Mouse (Mus musculus) midbrain, embryonic 13.5 days (tissue): Measurements from ENCODE around the gene Mucl1. TPM values are rescaled to one million over a fixed set of nuclear protein-coding genes. Genes with fewer than 3 reads are reported as not detected.
"Not testable (repeated sequence)": the region's sequence is repeated elsewhere in the genome, so short reads cannot be mapped to it uniquely, and the experiment has no call there.

ENCODE experiments used
- ATAC-seq: fragments of 200-750 bp; cut with Nextera tagmentation; 2 replicates; pipeline ENCODE4 v1.8.0; 2017; ENCODE audit warnings: mild to moderate bottlenecking, moderate TSS enrichment, moderate library complexity
- H3K27ac ChIP-seq: fragments of 300-500 bp; sonication (generic); 2 replicates; pipeline ENCODE4 v1.5.1; 2015; ENCODE audit warnings: inconsistent platforms, mild to moderate bottlenecking, moderate library complexity
- H3K27me3 ChIP-seq: fragments of 300-500 bp; sonication (generic); 2 replicates; pipeline ENCODE4 v1.6.1; 2015; ENCODE audit warnings: mild to moderate bottlenecking, inconsistent platforms
- H3K36me3 ChIP-seq: fragments of 300-500 bp; sonication (generic); 2 replicates; pipeline ENCODE4 v1.6.1; 2015; ENCODE audit warnings: mild to moderate bottlenecking, inconsistent platforms
- H3K4me1 ChIP-seq: fragments of 300-500 bp; sonication (generic); replicated peaks from 2 replicates; pipeline ENCODE4 v1.6.1; 2015; ENCODE audit warnings: inconsistent platforms
- H3K4me2 ChIP-seq: fragments of 300-500 bp; sonication (generic); replicated peaks from 2 replicates; pipeline ENCODE4 v1.6.1; 2015; ENCODE audit warnings: moderate library complexity, mild to moderate bottlenecking, inconsistent platforms
- H3K4me3 ChIP-seq: fragments of 300-500 bp; sonication (generic); replicated peaks from 2 replicates; pipeline ENCODE4 v1.5.1; 2015; ENCODE audit warnings: mild to moderate bottlenecking, inconsistent platforms
- H3K9ac ChIP-seq: fragments of 300-500 bp; sonication (generic); replicated peaks from 2 replicates; pipeline ENCODE4 v1.6.1; 2015; ENCODE audit warnings: mild to moderate bottlenecking, inconsistent platforms
- H3K9me3 ChIP-seq: fragments of 300-500 bp; sonication (generic); 2 replicates; pipeline ENCODE4 v1.6.1; 2016; ENCODE audit warnings: mild to moderate bottlenecking, inconsistent platforms
- WGBS: fragments of 180-500 bp; shearing (Covaris S2); methylation state at CpG from one replicate; pipeline ENCODE4 v1.1.7; 2015; 5-methylcytosine and 5-hydroxymethylcytosine counted together
- polyA plus RNA-seq: library from polyadenylated mRNA; unstranded; fragments of >200 nt; fragmentation: Nextera tagmentation; extraction: Ambion mirVana; gene quantifications from 2 replicates; pipeline ENCODE4 v1.2.1, GENCODE M21; 2015

The Mucl1 gene
- polyA plus RNA-seq = not detected in 2 replicates

- Histone ChIP-seq H3K4me1 (no peaks in the 10 kb centered on the region), H3K9ac (no peak within 1 kb of the TSS), H3K4me3 (no peak within 1 kb of the TSS), H3K4me2 (no peak within 1 kb of the TSS), H3K36me3 (no peaks in the 10 kb centered on the region), H3K9me3 (no peaks in the 10 kb centered on the region), H3K27ac (no peak within 1 kb of the TSS), H3K27me3 (no peaks in the 10 kb centered on the region)
- WGBS = 85% methylated on average over 2 of the region's 2 CpGs
- no peak for ATAC-seq
These were observed at the start of gene Mucl1 for GRCm38 (mm10) chr15:103755369-103755768. Mucl1 (minus strand) TSS chr15:103755469.

- ATAC-seq, H3K27me3 ChIP-seq, H3K4me1 ChIP-seq, H3K9me3 ChIP-seq, H3K27ac ChIP-seq, H3K4me3 ChIP-seq, H3K4me2 ChIP-seq, H3K9ac ChIP-seq, H3K36me3 ChIP-seq: not testable (repeated sequence)
- WGBS = 7% methylated on average over 5 of the region's 5 CpGs
These were observed 11.6 kb upstream of the Mucl1 start for GRCm38 (mm10) chr15:103766836-103767235.

DNA sequence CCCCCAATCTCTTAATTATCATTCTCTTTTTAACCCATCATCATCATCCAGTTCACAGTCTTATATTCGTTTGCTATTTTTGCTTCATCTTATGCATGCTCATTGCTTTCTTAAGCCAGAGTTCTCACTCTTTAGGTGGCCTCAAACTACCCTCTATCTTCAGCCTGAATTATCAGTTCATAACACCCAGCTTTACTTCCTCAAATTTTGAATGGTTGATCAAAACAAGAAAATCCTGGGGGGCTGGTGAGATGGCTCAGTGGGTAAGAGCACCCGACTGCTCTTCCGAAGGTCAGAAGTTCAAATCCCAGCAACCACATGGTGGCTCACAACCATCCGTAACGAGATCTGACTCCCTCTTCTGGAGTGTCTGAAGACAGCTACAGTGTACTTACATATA, 38.4 kb downstream of the Mucl1 start:
- not testable (repeated sequence) for H3K27me3 ChIP-seq, H3K36me3 ChIP-seq, H3K27ac ChIP-seq, H3K4me3 ChIP-seq, H3K9ac ChIP-seq, ATAC-seq, H3K9me3 ChIP-seq, H3K4me1 ChIP-seq, H3K4me2 ChIP-seq
- 83% methylated on average over 5 of the region's 5 CpGs for WGBS

Other genes starting within 250 kb of the Mucl1 start
- 84.8 and 86.8 TPM in 2 replicates for gene Ppp1r1a, start 217.5 kb downstream of the Mucl1 start, polyA plus RNA-seq
- not detected in 2 replicates for gene Glycam1, start 190.4 kb downstream of the Mucl1 start, polyA plus RNA-seq
- gene Mucl2, start 143.8 kb upstream of the Mucl1 start, polyA plus RNA-seq = not detected in 2 replicates